Mouse (Mus musculus) adrenal gland, adult 2 months (tissue): ENCODE data around the gene Gtf2h2. TPM values are rescaled to one million over a fixed set of nuclear protein-coding genes. Genes with fewer than 3 reads are reported as not detected.
"Not testable (repeated sequence)": the region's sequence is repeated elsewhere in the genome, so short reads cannot be mapped to it uniquely, and the experiment has no call there.

Experiments used
- DNase-seq: peaks from one replicate; pipeline ENCODE4 v3.0.0; 2021
- long read RNA-seq: library from polyadenylated mRNA; stranded (forward); transcript quantifications from one replicate; pipeline ENCODE4 v2.0.0, GENCODE M21; 2021
- polyA plus RNA-seq: library from polyadenylated mRNA; depleted of rRNA; stranded (reverse); fragments of >200 nt; gene quantifications from 2 replicates; pipeline ENCODE4 v1.2.3, GENCODE M21; 2012; rRNA removed
- total RNA-seq, 2 experiments: library from RNA; stranded (reverse); gene quantifications; 2 replicates each; pipeline ENCODE4 v1.2.3; 2021

The Gtf2h2 gene
- total RNA-seq (10 to 100 TPM; 27.2 to 27.9 TPM), polyA plus RNA-seq (13.9 and 17.1 TPM in 2 replicates)
- long read RNA-seq, transcript Gtf2h2-202 (16 exons, 1,656 nt) = major isoform, 7 of 13 reads
- long read RNA-seq, partial matches to known transcripts = 2 of 13 reads
- long read RNA-seq, other reads (novel, unspliced or antisense) = 4 of 13 reads

- DNase-seq = peak; percentile 88
Measured at GRCm38 (mm10) chr13:100492061-100492787, at the start of gene Gtf2h2. TSS of gene Gtf2h2 (minus strand) at chr13:100492579.

- no peak for DNase-seq
Measured at GRCm38 (mm10) chr13:100536149-100536548, 43.8 kb upstream of the Gtf2h2 start.

- DNase-seq = no peak
Measured at GRCm38 (mm10) chr13:100532788-100533365, 40.5 kb upstream of the Gtf2h2 start.

GRCm38 (mm10) chr13:100526649-100527038 lies 34.3 kb upstream of the Gtf2h2 start:
- no peak for DNase-seq

- DNase-seq = no peak
Measured at GRCm38 (mm10) chr13:100525935-100526648, 33.7 kb upstream of the Gtf2h2 start.

GRCm38 (mm10) chr13:100524896-100525295 lies 32.5 kb upstream of the Gtf2h2 start:
- no peak for DNase-seq

- DNase-seq = no peak
Measured at GRCm38 (mm10) chr13:100523698-100524097, 31.3 kb upstream of the Gtf2h2 start.

- DNase-seq = peak; percentile 44
Measured at GRCm38 (mm10) chr13:100521724-100522591, 29.6 kb upstream of the Gtf2h2 start.

- DNase-seq = no peak
Measured at GRCm38 (mm10) chr13:100519162-100519561, 26.8 kb upstream of the Gtf2h2 start.

- no peak for DNase-seq
Measured at GRCm38 (mm10) chr13:100518191-100518590, 25.8 kb upstream of the Gtf2h2 start.

- no peak for DNase-seq
Measured at GRCm38 (mm10) chr13:100517652-100518153, 25.3 kb upstream of the Gtf2h2 start.

- DNase-seq = peak; percentile 64
Measured at GRCm38 (mm10) chr13:100516213-100517105, 24.1 kb upstream of the Gtf2h2 start.

- no peak for DNase-seq
Measured at GRCm38 (mm10) chr13:100512792-100513191, 20.4 kb upstream of the Gtf2h2 start.

- DNase-seq = no peak
Measured at GRCm38 (mm10) chr13:100511860-100512364, 19.5 kb upstream of the Gtf2h2 start.

- DNase-seq = peak; percentile 52
Measured at GRCm38 (mm10) chr13:100511146-100511859, 18.9 kb upstream of the Gtf2h2 start.

GRCm38 (mm10) chr13:100499625-100500024 lies 7.2 kb upstream of the Gtf2h2 start:
- not testable (repeated sequence) for DNase-seq

- DNase-seq = no peak
Measured at GRCm38 (mm10) chr13:100495337-100495736, 3.0 kb upstream of the Gtf2h2 start.

GRCm38 (mm10) chr13:100494370-100494769 lies 2.0 kb upstream of the Gtf2h2 start:
- DNase-seq = not testable (repeated sequence)

- peak; percentile 18 for DNase-seq
Measured at GRCm38 (mm10) chr13:100493313-100493712, 934 bp upstream of the Gtf2h2 start.
